Mouse (Mus musculus) activated CD4-positive, CD25-positive, alpha-beta regulatory T cell, adult 4 months (primary cell): ENCODE measurements around the gene Myo18a. TPM values are rescaled to one million over a fixed set of nuclear protein-coding genes. Genes with fewer than 3 reads are reported as not detected.

Experiments
- ATAC-seq: one replicate; pipeline ENCODE4 v1.8.0; 2017
- polyA plus RNA-seq, 2 experiments: library from polyadenylated mRNA; unstranded; fragments of 100-300 nt; shearing (Covaris generic); gene quantifications; one replicate each; pipeline ENCODE4 v1.2.1; 2017

Myo18a gene
- polyA plus RNA-seq, 2 experiments from 2014 or later, result 22.1 to 29.7 TPM

GRCm38 (mm10) chr11:77800491-77800868 is 37.4 kb downstream of the Myo18a start:
- no peak for ATAC-seq

- ATAC-seq, result peak; percentile 87
Measured at GRCm38 (mm10) chr11:77800869-77801701, 38.0 kb downstream of the Myo18a start.

- ATAC-seq, result peak; percentile 62
Measured at GRCm38 (mm10) chr11:77802341-77802865, 39.4 kb downstream of the Myo18a start.

GRCm38 (mm10) chr11:77806218-77806617 is 43.2 kb downstream of the Myo18a start:
- ATAC-seq, result no peak

- no peak for ATAC-seq
Measured at GRCm38 (mm10) chr11:77806855-77807254, 43.8 kb downstream of the Myo18a start.

- no peak for ATAC-seq
Measured at GRCm38 (mm10) chr11:77808051-77808465, 45.0 kb downstream of the Myo18a start.

- ATAC-seq, result no peak
Measured at GRCm38 (mm10) chr11:77809215-77809614, 46.2 kb downstream of the Myo18a start.

- no peak for ATAC-seq
Measured at GRCm38 (mm10) chr11:77810018-77810417, 47.0 kb downstream of the Myo18a start.

GRCm38 (mm10) chr11:77813969-77814368 is 50.9 kb downstream of the Myo18a start:
- no peak for ATAC-seq

GRCm38 (mm10) chr11:77816003-77816402 is 53.0 kb downstream of the Myo18a start:
- peak; percentile 77 for ATAC-seq

- ATAC-seq, result no peak
Measured at GRCm38 (mm10) chr11:77821648-77822047, 58.6 kb downstream of the Myo18a start.

- ATAC-seq, result no peak
Measured at GRCm38 (mm10) chr11:77822781-77823180, 59.7 kb downstream of the Myo18a start.

- ATAC-seq, result peak; percentile 53
Measured at GRCm38 (mm10) chr11:77825853-77826252, 62.8 kb downstream of the Myo18a start.

GRCm38 (mm10) chr11:77826311-77826710 is 63.3 kb downstream of the Myo18a start:
- ATAC-seq, result no peak

- peak; percentile 52 for ATAC-seq
Measured at GRCm38 (mm10) chr11:77827241-77827995, 64.4 kb downstream of the Myo18a start.

GRCm38 (mm10) chr11:77828163-77828562 is 65.1 kb downstream of the Myo18a start:
- no peak for ATAC-seq

- ATAC-seq, result no peak
Measured at GRCm38 (mm10) chr11:77829043-77829841, 66.2 kb downstream of the Myo18a start.

GRCm38 (mm10) chr11:77830875-77831274 is 67.8 kb downstream of the Myo18a start:
- ATAC-seq, result no peak

GRCm38 (mm10) chr11:77832541-77832940 is 69.5 kb downstream of the Myo18a start:
- no peak for ATAC-seq

- no peak for ATAC-seq
Measured at GRCm38 (mm10) chr11:77835109-77835508, 72.1 kb downstream of the Myo18a start.

GRCm38 (mm10) chr11:77836290-77836689 is 73.2 kb downstream of the Myo18a start:
- no peak for ATAC-seq

- no peak for ATAC-seq
Measured at GRCm38 (mm10) chr11:77836751-77837150, 73.7 kb downstream of the Myo18a start.

GRCm38 (mm10) chr11:77837856-77838255 is 74.8 kb downstream of the Myo18a start:
- no peak for ATAC-seq
